Mouse (Mus musculus): ENCODE data around the gene Pou2f1. TPM values are rescaled to one million over a fixed set of nuclear protein-coding genes. Genes with fewer than 3 reads are reported as not detected.
A peak's percentile ranks its signal among the peaks of the same experiment; 100 is the strongest.
"Not testable (repeated sequence)": the region's sequence is repeated elsewhere in the genome, so short reads cannot be mapped to it uniquely, and the experiment has no call there.

Gene Pou2f1
- polyA plus RNA-seq, 1 experiment from 2014 or later: 13.8 TPM

DNA sequence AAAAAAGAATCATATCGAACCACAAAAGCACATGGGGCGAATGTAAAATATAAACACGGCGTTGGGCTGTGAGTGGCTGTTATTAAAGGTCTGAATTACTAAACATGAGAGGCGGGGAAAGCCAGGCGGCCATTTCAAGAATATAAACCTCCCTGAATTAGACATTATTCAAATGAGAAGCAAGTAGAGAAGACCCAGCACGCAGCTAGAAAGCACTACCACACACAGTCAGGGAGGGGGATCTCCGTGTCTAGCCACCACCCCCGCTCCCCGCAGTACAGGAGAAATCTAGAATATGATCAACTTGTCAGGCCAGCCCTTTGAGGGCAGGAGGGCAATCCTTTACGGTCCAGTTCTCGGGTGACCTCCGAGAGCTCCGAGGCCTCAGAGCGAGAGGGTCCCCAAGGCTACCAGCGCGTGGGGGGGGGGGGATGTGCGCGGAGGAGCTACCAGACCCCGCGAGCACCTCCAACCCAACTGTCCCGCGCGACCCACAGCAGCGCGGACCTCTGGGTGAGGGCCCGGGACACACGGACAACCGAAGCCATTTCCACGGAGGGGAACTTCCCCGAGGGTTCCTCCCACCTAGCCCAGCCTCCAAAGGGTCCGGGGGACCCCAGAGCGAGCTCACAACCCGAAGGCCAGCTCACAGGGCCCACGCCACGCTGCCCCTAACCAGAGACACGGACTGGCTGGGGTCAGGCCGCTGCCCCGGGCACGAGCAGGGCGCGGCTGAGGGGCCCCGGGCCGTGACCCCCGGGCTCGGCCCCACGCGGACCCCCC lies 1.2 kb downstream of the Pou2f1 start:
- Histone ChIP-seq H3K4me1 (peaks cover 17% of the 10 kb centered on the region), H3K4me2 (peak overlapping the region; percentile 87), H3K27ac (peak overlapping the region; percentile 91), H3K9ac (peak overlapping the region; percentile 77), H3K36me3 (no peaks in the 10 kb centered on the region), H3K27me3 (no peaks in the 10 kb centered on the region), H3K4me3 (peak overlapping the region; percentile 83), H3K9me3 (no peaks in the 10 kb centered on the region)
- peak; percentile 11 for ATAC-seq (ENCODE audit: borderline replicate concordance, extremely low read depth, low FRiP score, low TSS enrichment)
- whole genome bisulfite sequencing: under 1% methylated on average over 42 of the region's 48 CpGs

DNA sequence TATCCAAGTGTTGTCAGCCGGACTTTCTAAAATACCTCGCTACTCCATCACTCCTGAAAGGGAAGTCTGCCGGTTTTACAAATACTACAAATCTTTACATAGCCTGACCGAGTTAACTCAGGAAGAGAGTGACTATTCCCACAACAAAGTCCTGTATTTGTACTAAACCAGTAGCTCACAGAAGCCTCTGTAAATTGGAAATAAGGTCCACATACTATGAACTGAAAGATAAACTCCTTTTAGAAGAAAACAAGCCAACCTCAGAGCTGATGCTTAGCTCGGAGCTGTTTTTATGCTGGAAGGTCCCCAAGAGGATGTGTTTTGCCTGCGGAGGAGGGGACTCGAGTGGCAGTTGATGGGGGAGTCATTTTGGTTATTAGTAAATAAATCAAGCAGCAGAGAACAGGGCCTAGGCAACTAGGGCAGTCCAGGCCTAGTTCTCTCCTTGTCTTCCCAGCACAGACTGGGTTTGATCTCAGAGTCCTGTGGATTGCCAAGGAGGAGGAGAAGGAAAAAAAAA lies 1.8 kb downstream of the Pou2f1 start:
- Histone ChIP-seq H3K27ac (peak overlapping the region; percentile 91), H3K9me3 (no peaks in the 10 kb centered on the region), H3K4me3 (peak overlapping the region; percentile 83), H3K36me3 (no peaks in the 10 kb centered on the region), H3K4me1 (peaks cover 17% of the 10 kb centered on the region), H3K4me2 (peak overlapping the region; percentile 87), H3K9ac (no peak overlapping the region), H3K27me3 (no peaks in the 10 kb centered on the region)
- ATAC-seq (ENCODE audit: borderline replicate concordance, extremely low read depth, low FRiP score, low TSS enrichment): no peak
- 12% methylated on average over 7 of the region's 7 CpGs for WGBS

- Histone ChIP-seq H3K36me3 (no peaks in the 10 kb centered on the region), H3K27ac (no peak overlapping the region), H3K9me3 (no peaks in the 10 kb centered on the region), H3K4me3 (no peak overlapping the region), H3K4me1 (peaks cover 17% of the 10 kb centered on the region), H3K4me2 (no peak overlapping the region), H3K27me3 (no peaks in the 10 kb centered on the region), H3K9ac (no peak overlapping the region)
- no peak for ATAC-seq (ENCODE audit: borderline replicate concordance, extremely low read depth, low FRiP score, low TSS enrichment)
- WGBS: 78% methylated on average over 1 of the region's 1 CpGs
Measured at GRCm38 (mm10) chr1:165999709-166000108, 2.8 kb downstream of the Pou2f1 start.

- WGBS: 87% methylated on average over 7 of the region's 7 CpGs
- ATAC-seq (ENCODE audit: borderline replicate concordance, extremely low read depth, low FRiP score, low TSS enrichment): no peak
- Histone ChIP-seq H3K9ac (no peak overlapping the region), H3K36me3 (no peaks in the 10 kb centered on the region), H3K9me3 (no peaks in the 10 kb centered on the region), H3K27me3 (no peaks in the 10 kb centered on the region), H3K4me3 (no peak overlapping the region), H3K4me1 (peaks cover 14% of the 10 kb centered on the region), H3K4me2 (no peak overlapping the region), H3K27ac (no peak overlapping the region)
Measured at GRCm38 (mm10) chr1:165995661-165996055, 6.8 kb downstream of the Pou2f1 start.

DNA sequence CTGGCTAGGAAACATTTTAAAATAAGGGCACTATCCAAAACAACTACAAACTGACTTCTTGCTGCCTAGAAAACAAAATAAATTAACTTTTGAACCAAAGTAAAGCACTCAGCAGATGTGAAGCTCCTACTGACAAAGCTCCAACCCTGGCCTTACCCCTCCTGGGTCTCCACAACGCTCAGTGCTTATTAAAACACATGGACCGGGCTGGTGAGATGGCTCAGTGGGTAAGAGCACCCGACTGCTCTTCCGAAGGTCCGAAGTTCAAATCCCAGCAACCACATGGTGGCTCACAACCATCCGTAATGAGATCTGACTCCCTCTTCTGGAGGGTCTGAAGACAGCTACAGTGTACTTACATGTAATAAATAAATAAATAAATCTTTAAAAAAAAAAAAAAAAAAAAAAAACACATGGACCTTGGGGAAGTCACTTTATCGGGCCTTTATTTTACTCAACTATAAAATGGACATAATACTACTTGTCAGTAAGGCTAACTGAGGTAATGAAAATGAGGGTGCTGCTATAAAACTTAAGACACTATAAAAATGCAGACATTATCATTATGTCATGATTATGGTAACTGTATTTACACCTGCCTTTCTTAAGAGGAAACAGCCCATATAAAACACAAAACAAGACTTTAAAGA lies 7.3 kb downstream of the Pou2f1 start:
- not testable (repeated sequence) for H3K4me3 ChIP-seq; ATAC-seq (ENCODE audit: borderline replicate concordance, extremely low read depth, low FRiP score, low TSS enrichment); H3K27ac ChIP-seq; H3K4me1 ChIP-seq; H3K9me3 ChIP-seq; H3K36me3 ChIP-seq; H3K27me3 ChIP-seq; H3K4me2 ChIP-seq; H3K9ac ChIP-seq
- 85% methylated on average over 6 of the region's 7 CpGs for WGBS

GRCm38 (mm10) chr1:165994279-165994678 lies 8.2 kb downstream of the Pou2f1 start:
- Histone ChIP-seq H3K27ac (no peak overlapping the region), H3K9me3 (no peaks in the 10 kb centered on the region), H3K27me3 (no peaks in the 10 kb centered on the region), H3K9ac (no peak overlapping the region), H3K4me3 (no peak overlapping the region), H3K36me3 (no peaks in the 10 kb centered on the region), H3K4me2 (no peak overlapping the region), H3K4me1 (peaks cover under 1% of the 10 kb centered on the region; the same call in 1 of the 2 replicates)
- ATAC-seq (ENCODE audit: borderline replicate concordance, extremely low read depth, low FRiP score, low TSS enrichment): no peak
- 21% methylated on average over 1 of the region's 1 CpGs for WGBS

DNA sequence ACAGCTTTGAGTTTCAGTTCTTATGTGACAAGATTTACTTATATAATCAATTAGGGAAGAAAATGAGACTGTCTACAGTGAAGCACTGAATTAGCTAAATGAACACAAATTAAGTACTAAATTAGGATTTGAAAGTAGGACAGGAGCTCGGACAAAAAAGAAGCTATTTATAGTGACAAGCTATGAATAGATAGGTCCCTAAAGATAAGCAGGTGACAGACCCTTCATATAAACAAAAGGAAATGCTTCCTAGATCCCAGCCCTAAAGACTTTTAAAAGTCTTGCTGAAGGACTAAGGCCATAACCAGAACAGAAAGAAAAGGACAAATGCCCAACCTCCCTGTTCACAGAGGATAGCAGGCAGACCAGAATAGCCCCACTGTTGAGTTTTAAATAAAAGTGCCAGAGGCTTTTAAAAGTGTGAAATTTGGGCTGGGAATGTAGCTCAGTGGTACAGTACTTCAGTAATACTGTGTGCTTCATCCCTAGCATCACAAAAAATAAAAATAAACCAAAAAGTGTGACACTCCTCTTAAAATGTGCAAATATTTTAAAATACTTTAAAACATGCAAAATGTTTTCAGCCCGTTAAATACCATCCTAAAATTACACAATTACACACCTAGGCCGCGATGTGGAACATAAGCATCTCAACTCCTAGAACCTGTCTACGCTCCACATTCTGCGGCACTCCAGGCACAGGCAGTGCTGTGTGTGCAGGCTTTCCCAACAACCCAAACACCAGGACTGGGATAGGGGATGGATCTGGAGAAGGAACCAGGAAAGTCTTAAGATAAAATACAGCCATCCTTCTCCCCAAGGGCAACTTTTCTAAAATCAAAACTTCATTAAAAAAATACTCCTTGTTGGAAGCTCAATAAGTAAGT lies 9.0 kb downstream of the Pou2f1 start:
- H3K36me3 ChIP-seq: no peaks in the 10 kb centered on the region
- ATAC-seq (ENCODE audit: borderline replicate concordance, extremely low read depth, low FRiP score, low TSS enrichment): no peak
- no peak overlapping the region for H3K27ac ChIP-seq
- H3K9ac ChIP-seq: no peak overlapping the region
- no peaks in the 10 kb centered on the region for H3K27me3 ChIP-seq
- WGBS: 75% methylated on average over 6 of the region's 6 CpGs
- no peaks in the 10 kb centered on the region for H3K9me3 ChIP-seq
- H3K4me3 ChIP-seq: no peak overlapping the region
- no peak overlapping the region for H3K4me2 ChIP-seq
- H3K4me1 ChIP-seq: no peaks in the 10 kb centered on the region; the same call in 1 of the 2 replicates

DNA sequence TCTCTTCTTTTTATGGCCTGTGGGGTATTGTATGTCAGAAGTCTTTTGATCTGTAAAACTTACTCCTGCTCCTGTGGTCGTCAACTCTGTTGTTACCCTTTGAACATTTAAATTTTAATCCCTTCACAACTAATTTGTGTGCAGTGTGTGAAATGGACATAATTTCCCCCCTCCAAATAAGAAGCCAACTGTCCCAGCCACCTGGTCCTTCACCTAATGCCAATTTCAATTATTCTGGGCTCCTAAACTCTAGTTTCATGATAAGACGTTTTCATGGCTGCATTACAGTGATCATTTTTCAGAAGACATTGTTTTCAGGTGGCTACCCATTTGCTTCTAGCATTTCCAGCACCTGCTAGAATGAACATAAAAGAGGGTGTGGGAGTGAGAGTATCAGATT lies 13.9 kb downstream of the Pou2f1 start:
- Histone ChIP-seq H3K27me3 (no peaks in the 10 kb centered on the region), H3K9ac (no peak overlapping the region), H3K4me1 (peaks cover 6% of the 10 kb centered on the region), H3K4me2 (no peak overlapping the region), H3K9me3 (no peaks in the 10 kb centered on the region), H3K36me3 (no peaks in the 10 kb centered on the region), H3K27ac (no peak overlapping the region), H3K4me3 (no peak overlapping the region)
- no peak for ATAC-seq (ENCODE audit: borderline replicate concordance, extremely low read depth, low FRiP score, low TSS enrichment)
- 81% methylated on average over 2 of the region's 2 CpGs for WGBS

- Histone ChIP-seq H3K36me3 (no peaks in the 10 kb centered on the region), H3K9ac (no peak overlapping the region), H3K27me3 (no peaks in the 10 kb centered on the region), H3K9me3 (no peaks in the 10 kb centered on the region), H3K27ac (no peak overlapping the region), H3K4me3 (no peak overlapping the region), H3K4me1 (peaks cover 6% of the 10 kb centered on the region), H3K4me2 (no peak overlapping the region)
- WGBS: 90% methylated on average over 2 of the region's 2 CpGs
- ATAC-seq (ENCODE audit: borderline replicate concordance, extremely low read depth, low FRiP score, low TSS enrichment): no peak
Measured at GRCm38 (mm10) chr1:165988072-165988471, 14.4 kb downstream of the Pou2f1 start.

- H3K9ac ChIP-seq: no peak overlapping the region
- H3K4me3 ChIP-seq: no peak overlapping the region
- 70% methylated on average over 3 of the region's 3 CpGs for WGBS
- peaks cover 6% of the 10 kb centered on the region for H3K4me1 ChIP-seq
- no peaks in the 10 kb centered on the region for H3K27me3 ChIP-seq
- H3K4me2 ChIP-seq: no peak overlapping the region
- H3K9me3 ChIP-seq: no peaks in the 10 kb centered on the region
- H3K27ac ChIP-seq: no peak overlapping the region
- ATAC-seq (ENCODE audit: borderline replicate concordance, extremely low read depth, low FRiP score, low TSS enrichment): no peak
- no peaks in the 10 kb centered on the region for H3K36me3 ChIP-seq
Measured at GRCm38 (mm10) chr1:165985743-165986360, 16.6 kb downstream of the Pou2f1 start.

GRCm38 (mm10) chr1:165985186-165985585 lies 17.3 kb downstream of the Pou2f1 start:
- Histone ChIP-seq H3K27ac (no peak overlapping the region), H3K4me1 (peaks cover 6% of the 10 kb centered on the region), H3K4me3 (no peak overlapping the region), H3K9ac (no peak overlapping the region), H3K4me2 (no peak overlapping the region), H3K36me3 (no peaks in the 10 kb centered on the region), H3K27me3 (no peaks in the 10 kb centered on the region), H3K9me3 (no peaks in the 10 kb centered on the region)
- WGBS: 55% methylated on average over 3 of the region's 3 CpGs
- ATAC-seq (ENCODE audit: borderline replicate concordance, extremely low read depth, low FRiP score, low TSS enrichment): no peak
